ENCODE assay signal across 24 mouse cellular contexts in the genomic region with DNA sequence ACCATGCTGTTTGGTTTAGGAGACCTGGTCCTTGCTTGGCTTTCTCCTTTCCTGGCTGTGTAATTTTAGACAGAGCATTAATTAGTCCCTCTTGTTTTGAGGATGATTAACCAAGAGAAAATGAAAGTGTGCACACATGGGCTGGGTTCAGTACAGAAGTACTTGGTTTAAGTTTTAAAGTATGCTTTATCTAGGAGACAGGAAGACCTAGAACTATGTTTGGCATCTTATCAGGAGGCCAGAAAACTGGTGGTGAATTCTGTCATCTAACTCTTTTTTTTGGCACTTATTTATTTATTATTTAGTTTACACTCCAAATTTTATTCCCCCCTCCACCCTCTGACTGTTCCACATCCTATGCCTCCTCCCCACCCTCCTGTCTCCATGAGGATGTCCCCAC.
DNase-seq lines count a peak whose midpoint lies in the region; ATAC-seq and TF ChIP-seq lines count a peak whose summit lies in the region.
"Had no signal": no experiment of that assay in that cellular context is flagged by ENCODE, and none has a peak within 500 bp of the region (broad histone marks: within the 10 kb centered on the region; RNA-seq: fewer than 3 reads in every experiment).

No protein-coding gene starts in this region.

- TF ChIP-seq CTCF in lung, postnatal 0 days (IDR thresholded peaks at IDR 0.05): no peak

- no peak for DNase-seq in embryonic facial prominence, embryonic 10.5 days (ENCODE audit: low spot score)
- peak; percentile 5 for DNase-seq in lung, postnatal 0 days (ENCODE audit: low spot score)
- DNase-seq in lung, postnatal 36 days: no peak
- DNase-seq in adrenal gland, postnatal 4 days (ENCODE audit: low spot score in 2 of 2): no peak
- DNase-seq in frontal cortex, postnatal 14 days (ENCODE audit: low spot score in 2 of 2): no peak
- DNase-seq: adrenal gland, postnatal 14 days; cerebellum, adult 11-12 months; cerebellum, postnatal 25 days; forebrain, postnatal 0 days; heart, postnatal 36 days; kidney, adult 11 months; kidney, postnatal 14 days; lung, adult 2 months; right cerebral cortex, adult 18-20 months; thymus, postnatal 36 days had no signal

- no peaks in the 10 kb centered on the region for H3K9me3 ChIP-seq in embryonic facial prominence, embryonic 13.5 days
- H3K9me3 ChIP-seq in embryonic facial prominence, embryonic 10.5 days: no peaks in the 10 kb centered on the region
- H3K9me3 ChIP-seq in lung, postnatal 0 days (ENCODE audit: low read length): no peaks in the 10 kb centered on the region
- no peaks in the 10 kb centered on the region for H3K9me3 ChIP-seq in liver, embryonic 15.5 days (replicated peaks)
- H3K9me3 ChIP-seq: embryonic facial prominence, embryonic 15.5 days; heart, embryonic 15.5 days; hindbrain, embryonic 13.5 days; limb, embryonic 12.5 days; neural tube, embryonic 15.5 days; stomach, embryonic 15.5 days had no signal

- H3K4me1 ChIP-seq in embryonic facial prominence, embryonic 13.5 days: peaks cover 16% of the 10 kb centered on the region
- H3K4me1 ChIP-seq in embryonic facial prominence, embryonic 10.5 days: no peaks in the 10 kb centered on the region
- no peaks in the 10 kb centered on the region for H3K4me1 ChIP-seq in lung, postnatal 0 days (ENCODE audit: insufficient read depth, low read depth, low read length)
- H3K4me1 ChIP-seq in liver, embryonic 15.5 days (replicated peaks): peaks cover 41% of the 10 kb centered on the region
- H3K4me1 ChIP-seq: heart, embryonic 15.5 days; hindbrain, embryonic 13.5 days; limb, embryonic 12.5 days; neural tube, embryonic 15.5 days; stomach, embryonic 15.5 days had no signal

- no peak for ATAC-seq in embryonic facial prominence, embryonic 13.5 days (ENCODE audit: insufficient number of reproducible peaks, insufficient read depth, low FRiP score, low TSS enrichment, low read depth)
- no peak for ATAC-seq in lung, postnatal 0 days
- ATAC-seq in liver, embryonic 15.5 days (ENCODE audit: insufficient read depth): 0 out of 2 replicates have a peak, but pooled peaks have one; percentile 11

- no peaks in the 10 kb centered on the region for H3K36me3 ChIP-seq in embryonic facial prominence, embryonic 13.5 days
- H3K36me3 ChIP-seq in embryonic facial prominence, embryonic 10.5 days (replicated peaks): no peaks in the 10 kb centered on the region
- no peaks in the 10 kb centered on the region for H3K36me3 ChIP-seq in lung, postnatal 0 days (ENCODE audit: insufficient read depth, low read length)
- H3K36me3 ChIP-seq in liver, embryonic 15.5 days (replicated peaks): no peaks in the 10 kb centered on the region
- H3K36me3 ChIP-seq: embryonic facial prominence, embryonic 15.5 days; heart, embryonic 15.5 days; hindbrain, embryonic 13.5 days; limb, embryonic 12.5 days; neural tube, embryonic 15.5 days; stomach, embryonic 15.5 days had no signal

- no peak overlapping the region for H3K4me2 ChIP-seq in embryonic facial prominence, embryonic 13.5 days
- H3K4me2 ChIP-seq in lung, postnatal 0 days (replicated peaks; ENCODE audit: low read depth, low read length): no peak overlapping the region
- H3K4me2 ChIP-seq in liver, embryonic 15.5 days: peak overlapping the region; percentile 45
- H3K4me2 ChIP-seq: embryonic facial prominence, embryonic 15.5 days; heart, embryonic 15.5 days; hindbrain, embryonic 13.5 days; limb, embryonic 12.5 days; midbrain, embryonic 11.5 days; neural tube, embryonic 15.5 days; stomach, embryonic 15.5 days had no signal

- H3K27me3 ChIP-seq in embryonic facial prominence, embryonic 13.5 days: no peaks in the 10 kb centered on the region
- no peaks in the 10 kb centered on the region for H3K27me3 ChIP-seq in embryonic facial prominence, embryonic 10.5 days (replicated peaks; ENCODE audit: low read depth, poor library complexity, severe bottlenecking)
- no peaks in the 10 kb centered on the region for H3K27me3 ChIP-seq in lung, postnatal 0 days (replicated peaks; ENCODE audit: insufficient read depth, low read length)
- H3K27me3 ChIP-seq in liver, embryonic 15.5 days: no peaks in the 10 kb centered on the region
- H3K27me3 ChIP-seq: embryonic facial prominence, embryonic 15.5 days; heart, embryonic 15.5 days; hindbrain, embryonic 13.5 days; limb, embryonic 12.5 days; neural tube, embryonic 15.5 days; stomach, embryonic 15.5 days had no signal

- TF ChIP-seq EP300 in lung, postnatal 0 days (IDR thresholded peaks at IDR 0.05): no peak

- 0 out of 2 replicates have a peak overlapping the region, but pooled peaks have one; percentile 51 for H3K27ac ChIP-seq in embryonic facial prominence, embryonic 13.5 days
- no peak overlapping the region for H3K27ac ChIP-seq in embryonic facial prominence, embryonic 10.5 days (replicated peaks)
- H3K27ac ChIP-seq in lung, postnatal 0 days (ENCODE audit: low read length): no peak overlapping the region
- H3K27ac ChIP-seq in liver, embryonic 15.5 days (replicated peaks): peak overlapping the region; percentile 90
- H3K27ac ChIP-seq: embryonic facial prominence, embryonic 15.5 days; heart, embryonic 15.5 days; hindbrain, embryonic 13.5 days; limb, embryonic 12.5 days; neural tube, embryonic 15.5 days; stomach, embryonic 15.5 days had no signal

- H3K4me3 ChIP-seq in embryonic facial prominence, embryonic 13.5 days: no peak overlapping the region
- no peak overlapping the region for H3K4me3 ChIP-seq in embryonic facial prominence, embryonic 10.5 days
- H3K4me3 ChIP-seq in lung, postnatal 0 days (ENCODE audit: low read depth, low read length): no peak overlapping the region
- no peak overlapping the region for H3K4me3 ChIP-seq in liver, embryonic 15.5 days (replicated peaks)
- H3K4me3 ChIP-seq: embryonic facial prominence, embryonic 15.5 days; heart, embryonic 15.5 days; hindbrain, embryonic 13.5 days; limb, embryonic 12.5 days; neural tube, embryonic 15.5 days; stomach, embryonic 15.5 days had no signal

- H3K9ac ChIP-seq in embryonic facial prominence, embryonic 13.5 days: no peak overlapping the region
- no peak overlapping the region for H3K9ac ChIP-seq in lung, postnatal 0 days (replicated peaks; ENCODE audit: low read depth)
- H3K9ac ChIP-seq in liver, embryonic 15.5 days: no peak overlapping the region
- H3K9ac ChIP-seq: embryonic facial prominence, embryonic 15.5 days; forebrain, postnatal 0 days; heart, embryonic 15.5 days; hindbrain, embryonic 13.5 days; limb, embryonic 12.5 days; neural tube, embryonic 15.5 days; stomach, embryonic 15.5 days had no signal

Comparison
In these comparisons a context has a peak if more than half of its experiments do, and no peak if none do; other contexts are left out.
1. H3K27ac ChIP-seq: peak in embryonic facial prominence, embryonic 13.5 days (single experiment) and liver, embryonic 15.5 days (single experiment); none in embryonic facial prominence, embryonic 10.5 days (single experiment) and lung, postnatal 0 days (single experiment).